ENCODE assay signal across 17 mouse cellular contexts in the genomic region with DNA sequence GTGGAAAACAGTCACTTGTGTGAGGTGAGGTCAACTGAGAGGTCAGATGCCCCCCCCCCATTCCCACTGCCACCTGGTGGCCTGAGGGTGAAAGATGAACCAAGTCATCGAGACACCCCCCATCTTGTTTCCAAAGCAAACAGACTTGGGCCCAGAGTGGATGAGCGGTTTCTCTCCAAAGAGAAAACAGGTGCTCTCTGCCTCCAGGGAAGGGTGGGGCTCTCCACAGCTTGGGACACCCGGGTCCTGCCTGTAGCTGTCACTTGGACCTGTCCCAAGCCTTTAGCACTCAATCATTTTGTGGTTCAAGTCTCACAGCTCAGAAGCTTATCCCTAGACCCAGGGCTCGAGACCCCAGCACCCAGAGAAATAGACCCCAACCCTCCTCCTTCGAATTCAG. TPM values are rescaled to one million over a fixed set of nuclear protein-coding genes. Genes with fewer than 3 reads are reported as not detected.
DNase-seq lines count a peak whose midpoint lies in the region; ATAC-seq and TF ChIP-seq lines count a peak whose summit lies in the region.
"Had no signal": no experiment of that assay in that cellular context is flagged by ENCODE, and none has a peak within 500 bp of the region (broad histone marks: within the 10 kb centered on the region; RNA-seq: fewer than 3 reads in every experiment).

No protein-coding gene starts in this region.

- peak; percentile 12 for DNase-seq in embryonic facial prominence, embryonic 14.5 days (ENCODE audit: low spot score)
- DNase-seq in embryonic facial prominence, embryonic 10.5 days (ENCODE audit: low spot score) = no peak
- peak; percentile 19 for DNase-seq in hindbrain, embryonic 14.5 days (ENCODE audit: low spot score)
- no peak for DNase-seq in adrenal gland, adult 8-10 months

- WGBS in embryonic facial prominence, embryonic 14.5 days = 56% methylated on average over 5 of the region's 5 CpGs
- 68% methylated on average over 5 of the region's 5 CpGs for WGBS in embryonic facial prominence, embryonic 10.5 days
- WGBS in hindbrain, embryonic 14.5 days = 77% methylated on average over 5 of the region's 5 CpGs
- 65% methylated on average over 5 of the region's 5 CpGs for WGBS in hindbrain, embryonic 12.5 days
- WGBS in intestine, postnatal 0 days = 73% methylated on average over 5 of the region's 5 CpGs

- ATAC-seq in embryonic facial prominence, embryonic 14.5 days (ENCODE audit: low read depth) = no peak
- ATAC-seq in hindbrain, embryonic 14.5 days (ENCODE audit: low FRiP score) = no peak
- ATAC-seq in hindbrain, embryonic 12.5 days (ENCODE audit: low FRiP score) = no peak
- ATAC-seq in megakaryocyte, adult 5-6 weeks (ENCODE audit: poor library complexity, severe bottlenecking) = no peak
- no peak for ATAC-seq in intestine, postnatal 0 days

- no peaks in the 10 kb centered on the region for H3K36me3 ChIP-seq in embryonic facial prominence, embryonic 14.5 days (ENCODE audit: control insufficient read depth, insufficient read depth, low read length)
- H3K36me3 ChIP-seq in embryonic facial prominence, embryonic 10.5 days (replicated peaks) = no peaks in the 10 kb centered on the region
- no peaks in the 10 kb centered on the region for H3K36me3 ChIP-seq in hindbrain, embryonic 14.5 days (replicated peaks; ENCODE audit: control insufficient read depth, insufficient read depth)
- no peaks in the 10 kb centered on the region for H3K36me3 ChIP-seq in hindbrain, embryonic 12.5 days
- no peaks in the 10 kb centered on the region for H3K36me3 ChIP-seq in megakaryocyte, embryonic 14.5 days (replicated peaks; ENCODE audit: low read length)
- H3K36me3 ChIP-seq in intestine, postnatal 0 days (ENCODE audit: control insufficient read depth, insufficient read depth) = no peaks in the 10 kb centered on the region
- H3K36me3 ChIP-seq: embryonic facial prominence, embryonic 13.5 days had no signal

- no peak overlapping the region for H3K9ac ChIP-seq in embryonic facial prominence, embryonic 14.5 days (ENCODE audit: low read depth, low read length)
- no peak overlapping the region for H3K9ac ChIP-seq in hindbrain, embryonic 14.5 days
- H3K9ac ChIP-seq in hindbrain, embryonic 12.5 days = no peak overlapping the region
- no peak overlapping the region for H3K9ac ChIP-seq in intestine, postnatal 0 days (ENCODE audit: low read depth, low read length)
- H3K9ac ChIP-seq: embryonic facial prominence, embryonic 13.5 days; liver, embryonic 14.5 days had no signal

- H3K4me1 ChIP-seq in embryonic facial prominence, embryonic 14.5 days (ENCODE audit: control insufficient read depth, insufficient read depth, low read length) = no peaks in the 10 kb centered on the region
- peaks cover 12% of the 10 kb centered on the region for H3K4me1 ChIP-seq in embryonic facial prominence, embryonic 10.5 days
- no peaks in the 10 kb centered on the region for H3K4me1 ChIP-seq in hindbrain, embryonic 14.5 days (replicated peaks; ENCODE audit: control insufficient read depth, insufficient read depth, low read length)
- no peaks in the 10 kb centered on the region for H3K4me1 ChIP-seq in hindbrain, embryonic 12.5 days
- peaks cover 23% of the 10 kb centered on the region for H3K4me1 ChIP-seq in megakaryocyte, embryonic 14.5 days
- no peaks in the 10 kb centered on the region for H3K4me1 ChIP-seq in intestine, postnatal 0 days (replicated peaks; ENCODE audit: control insufficient read depth, insufficient read depth, low read length)
- H3K4me1 ChIP-seq: embryonic facial prominence, embryonic 13.5 days had no signal

- H3K4me3 ChIP-seq in embryonic facial prominence, embryonic 14.5 days (ENCODE audit: low read depth, low read length) = no peak overlapping the region
- no peak overlapping the region for H3K4me3 ChIP-seq in embryonic facial prominence, embryonic 10.5 days
- no peak overlapping the region for H3K4me3 ChIP-seq in hindbrain, embryonic 14.5 days (replicated peaks; ENCODE audit: low read length)
- H3K4me3 ChIP-seq in hindbrain, embryonic 12.5 days = no peak overlapping the region
- peak overlapping the region; percentile 89 for H3K4me3 ChIP-seq in megakaryocyte, embryonic 14.5 days (replicated peaks)
- no peak overlapping the region for H3K4me3 ChIP-seq in intestine, postnatal 0 days (ENCODE audit: low read depth, low read length)

- H3K27me3 ChIP-seq in embryonic facial prominence, embryonic 14.5 days (replicated peaks; ENCODE audit: control insufficient read depth, insufficient read depth, low read length) = no peaks in the 10 kb centered on the region
- H3K27me3 ChIP-seq in embryonic facial prominence, embryonic 10.5 days (replicated peaks; ENCODE audit: low read depth, poor library complexity, severe bottlenecking) = no peaks in the 10 kb centered on the region
- H3K27me3 ChIP-seq in hindbrain, embryonic 14.5 days (ENCODE audit: control insufficient read depth, insufficient read depth, low read length) = no peaks in the 10 kb centered on the region
- H3K27me3 ChIP-seq in hindbrain, embryonic 12.5 days = no peaks in the 10 kb centered on the region
- H3K27me3 ChIP-seq in megakaryocyte, embryonic 14.5 days (replicated peaks) = peaks cover 23% of the 10 kb centered on the region
- no peaks in the 10 kb centered on the region for H3K27me3 ChIP-seq in intestine, postnatal 0 days (replicated peaks; ENCODE audit: control insufficient read depth, insufficient read depth, low read length)
- H3K27me3 ChIP-seq: embryonic facial prominence, embryonic 13.5 days had no signal

- H3K9me3 ChIP-seq in embryonic facial prominence, embryonic 14.5 days (ENCODE audit: control insufficient read depth, low read length) = no peaks in the 10 kb centered on the region
- H3K9me3 ChIP-seq in embryonic facial prominence, embryonic 10.5 days = no peaks in the 10 kb centered on the region
- H3K9me3 ChIP-seq in hindbrain, embryonic 14.5 days (ENCODE audit: control insufficient read depth, low read length) = no peaks in the 10 kb centered on the region
- H3K9me3 ChIP-seq in hindbrain, embryonic 12.5 days (replicated peaks) = no peaks in the 10 kb centered on the region
- no peaks in the 10 kb centered on the region for H3K9me3 ChIP-seq in megakaryocyte, embryonic 14.5 days
- H3K9me3 ChIP-seq in intestine, postnatal 0 days (ENCODE audit: control insufficient read depth) = no peaks in the 10 kb centered on the region
- H3K9me3 ChIP-seq: embryonic facial prominence, embryonic 13.5 days had no signal

- no peak overlapping the region for H3K4me2 ChIP-seq in embryonic facial prominence, embryonic 14.5 days (ENCODE audit: low read depth, low read length)
- H3K4me2 ChIP-seq in hindbrain, embryonic 14.5 days (replicated peaks) = no peak overlapping the region
- no peak overlapping the region for H3K4me2 ChIP-seq in hindbrain, embryonic 12.5 days (replicated peaks)
- no peak overlapping the region for H3K4me2 ChIP-seq in intestine, postnatal 0 days (replicated peaks; ENCODE audit: low read depth)

- peak; percentile 21; the same call in 1 of the 2 replicates for TF ChIP-seq CTCF in intestine, postnatal 0 days (IDR thresholded peaks at IDR 0.05; ENCODE audit: low read depth)

- H3K27ac ChIP-seq in embryonic facial prominence, embryonic 14.5 days (replicated peaks; ENCODE audit: low read depth, low read length) = no peak overlapping the region
- no peak overlapping the region for H3K27ac ChIP-seq in embryonic facial prominence, embryonic 10.5 days (replicated peaks)
- H3K27ac ChIP-seq in hindbrain, embryonic 14.5 days = no peak overlapping the region
- no peak overlapping the region for H3K27ac ChIP-seq in hindbrain, embryonic 12.5 days
- H3K27ac ChIP-seq in intestine, postnatal 0 days (ENCODE audit: low read depth, low read length) = no peak overlapping the region
- H3K27ac ChIP-seq: embryonic facial prominence, embryonic 13.5 days; liver, embryonic 14.5 days had no signal

RNA-seq across cellular contexts. Expression of a gene that starts 0.7 kb away (rescaled TPM):
- polyA plus RNA-seq in embryonic facial prominence, embryonic 14.5 days (2014; fragmentation: Nextera tagmentation; extraction: Ambion mirVana) = 0.64 and 0.92 TPM in 2 replicates
- 0.09 TPM in 1 of 2 replicates, not detected in the other for polyA plus RNA-seq in embryonic facial prominence, embryonic 10.5 days (2016; fragmentation: Nextera tagmentation; extraction: Ambion mirVana)
- polyA plus RNA-seq in hindbrain, embryonic 14.5 days (2014; fragmentation: Nextera tagmentation; extraction: Ambion mirVana) = 0.21 TPM in 1 of 2 replicates, not detected in the other
- polyA plus RNA-seq in hindbrain, embryonic 12.5 days (2016; fragmentation: Nextera tagmentation; extraction: Ambion mirVana) = not detected in 2 replicates
- polyA plus RNA-seq in megakaryocyte, embryonic 14.5 days (2012; ENCODE audit: insufficient read depth, low replicate concordance) = 1.3 TPM in 1 of 2 replicates, not detected in the other
- not detected in 2 replicates for total RNA-seq in megakaryocyte, adult 5-6 weeks (2015)
- total RNA-seq in megakaryocyte, adult 5-6 weeks (2017) = not detected in 2 replicates
- polyA plus RNA-seq in intestine, postnatal 0 days (2015; fragmentation: Nextera tagmentation; extraction: Ambion mirVana) = 0.47 and 0.76 TPM in 2 replicates
- 1 to 10 TPM in 2 of 4 experiments, under 1 TPM in 1, not detected in 1; 0.45 to 2.1 (median 1.8) TPM for total RNA-seq in adrenal gland, adult 8-10 months (2022)
- total RNA-seq: layer of hippocampus, postnatal 10 days; monocyte, adult 5-6 weeks had no signal
- polyA plus RNA-seq: activated CD4-positive, CD25-positive, alpha-beta regulatory T cell, adult 4 months; embryonic facial prominence, embryonic 13.5 days; forebrain, embryonic 16.5 days; neural tube, embryonic 14.5 days had no signal

RNA-seq across cellular contexts. Expression of a gene that starts 7.4 kb away (rescaled TPM):
- 0.06 and 0.08 TPM in 2 replicates for polyA plus RNA-seq in embryonic facial prominence, embryonic 14.5 days (2014; fragmentation: Nextera tagmentation; extraction: Ambion mirVana)
- polyA plus RNA-seq in embryonic facial prominence, embryonic 10.5 days (2016; fragmentation: Nextera tagmentation; extraction: Ambion mirVana) = 0.05 TPM in 1 of 2 replicates, not detected in the other
- 0.39 and 0.67 TPM in 2 replicates for polyA plus RNA-seq in hindbrain, embryonic 14.5 days (2014; fragmentation: Nextera tagmentation; extraction: Ambion mirVana)
- polyA plus RNA-seq in hindbrain, embryonic 12.5 days (2016; fragmentation: Nextera tagmentation; extraction: Ambion mirVana) = 0.19 and 0.23 TPM in 2 replicates
- 0.06 TPM in 1 of 2 replicates, not detected in the other for polyA plus RNA-seq in megakaryocyte, embryonic 14.5 days (2012; ENCODE audit: insufficient read depth, low replicate concordance)
- 0.09 TPM in 1 of 2 replicates, not detected in the other for total RNA-seq in megakaryocyte, adult 5-6 weeks (2015)
- total RNA-seq in megakaryocyte, adult 5-6 weeks (2017) = not detected in 2 replicates
- not detected in 2 replicates for polyA plus RNA-seq in intestine, postnatal 0 days (2015; fragmentation: Nextera tagmentation; extraction: Ambion mirVana)
- total RNA-seq in adrenal gland, adult 8-10 months (2022) = under 1 TPM; 0.15 to 0.74 (median 0.34) TPM
- total RNA-seq: ES-E14; monocyte, adult 5-6 weeks had no signal
- polyA plus RNA-seq: activated CD4-positive, CD25-positive, alpha-beta regulatory T cell, adult 4 months; embryonic facial prominence, embryonic 13.5 days; liver, embryonic 14.5 days; small intestine, adult 2 months had no signal

RNA-seq across cellular contexts. Expression of a gene that starts 32.4 kb away (rescaled TPM):
- 23.0 and 30.4 TPM in 2 replicates for polyA plus RNA-seq in embryonic facial prominence, embryonic 14.5 days (2014; fragmentation: Nextera tagmentation; extraction: Ambion mirVana)
- 24.8 and 29.3 TPM in 2 replicates for polyA plus RNA-seq in embryonic facial prominence, embryonic 10.5 days (2016; fragmentation: Nextera tagmentation; extraction: Ambion mirVana)
- 51.5 and 55.4 TPM in 2 replicates for polyA plus RNA-seq in hindbrain, embryonic 14.5 days (2014; fragmentation: Nextera tagmentation; extraction: Ambion mirVana)
- 57.8 and 61.4 TPM in 2 replicates for polyA plus RNA-seq in hindbrain, embryonic 12.5 days (2016; fragmentation: Nextera tagmentation; extraction: Ambion mirVana)
- polyA plus RNA-seq in megakaryocyte, embryonic 14.5 days (2012; ENCODE audit: insufficient read depth, low replicate concordance) = 48.1 and 103 TPM in 2 replicates
- 5.7 and 14.9 TPM in 2 replicates for total RNA-seq in megakaryocyte, adult 5-6 weeks (2015)
- 0.81 and 0.89 TPM in 2 replicates for total RNA-seq in megakaryocyte, adult 5-6 weeks (2017)
- 10.5 and 12.9 TPM in 2 replicates for polyA plus RNA-seq in intestine, postnatal 0 days (2015; fragmentation: Nextera tagmentation; extraction: Ambion mirVana)
- 10 to 100 TPM; 19.1 to 29.6 (median 27.4) TPM for total RNA-seq in adrenal gland, adult 8-10 months (2022)

RNA-seq across cellular contexts. Expression of a gene that starts 37.9 kb away (rescaled TPM):
- polyA plus RNA-seq in embryonic facial prominence, embryonic 14.5 days (2014; fragmentation: Nextera tagmentation; extraction: Ambion mirVana) = 8.1 and 8.7 TPM in 2 replicates
- polyA plus RNA-seq in embryonic facial prominence, embryonic 10.5 days (2016; fragmentation: Nextera tagmentation; extraction: Ambion mirVana) = 1.4 and 1.7 TPM in 2 replicates
- 0.74 and 0.82 TPM in 2 replicates for polyA plus RNA-seq in hindbrain, embryonic 14.5 days (2014; fragmentation: Nextera tagmentation; extraction: Ambion mirVana)
- 1.6 and 2.2 TPM in 2 replicates for polyA plus RNA-seq in hindbrain, embryonic 12.5 days (2016; fragmentation: Nextera tagmentation; extraction: Ambion mirVana)
- 0.09 and 1.5 TPM in 2 replicates for polyA plus RNA-seq in megakaryocyte, embryonic 14.5 days (2012; ENCODE audit: insufficient read depth, low replicate concordance)
- not detected in 2 replicates for total RNA-seq in megakaryocyte, adult 5-6 weeks (2015)
- 0.04 TPM in 1 of 2 replicates, not detected in the other for total RNA-seq in megakaryocyte, adult 5-6 weeks (2017)
- polyA plus RNA-seq in intestine, postnatal 0 days (2015; fragmentation: Nextera tagmentation; extraction: Ambion mirVana) = 2.3 and 2.6 TPM in 2 replicates
- 1 to 10 TPM; 1.7 to 4.5 (median 2.2) TPM for total RNA-seq in adrenal gland, adult 8-10 months (2022)
- total RNA-seq: monocyte, adult 5-6 weeks had no signal

RNA-seq across cellular contexts. Expression of a gene that starts 41.7 kb away (rescaled TPM):
- 1.9 and 2.6 TPM in 2 replicates for polyA plus RNA-seq in embryonic facial prominence, embryonic 14.5 days (2014; fragmentation: Nextera tagmentation; extraction: Ambion mirVana)
- 4.9 and 5.3 TPM in 2 replicates for polyA plus RNA-seq in embryonic facial prominence, embryonic 10.5 days (2016; fragmentation: Nextera tagmentation; extraction: Ambion mirVana)
- polyA plus RNA-seq in hindbrain, embryonic 14.5 days (2014; fragmentation: Nextera tagmentation; extraction: Ambion mirVana) = 23.3 and 23.6 TPM in 2 replicates
- polyA plus RNA-seq in hindbrain, embryonic 12.5 days (2016; fragmentation: Nextera tagmentation; extraction: Ambion mirVana) = 12.3 and 14.3 TPM in 2 replicates
- polyA plus RNA-seq in megakaryocyte, embryonic 14.5 days (2012; ENCODE audit: insufficient read depth, low replicate concordance) = 0.51 TPM in 1 of 2 replicates, not detected in the other
- total RNA-seq in megakaryocyte, adult 5-6 weeks (2015) = 0.13 and 0.82 TPM in 2 replicates
- total RNA-seq in megakaryocyte, adult 5-6 weeks (2017) = 0.11 and 1.1 TPM in 2 replicates
- 1.5 and 1.9 TPM in 2 replicates for polyA plus RNA-seq in intestine, postnatal 0 days (2015; fragmentation: Nextera tagmentation; extraction: Ambion mirVana)
- 10 to 100 TPM in 2 of 4 experiments, 1 to 10 TPM in 2; 8.5 to 13.3 (median 10.4) TPM for total RNA-seq in adrenal gland, adult 8-10 months (2022)
- total RNA-seq: monocyte, adult 5-6 weeks had no signal
- polyA plus RNA-seq: activated CD4-positive, CD25-positive, alpha-beta regulatory T cell, adult 4 months had no signal

Comparison
In these comparisons a context has a peak if more than half of its experiments do, and no peak if none do; other contexts are left out.
1. DNase-seq: peak in embryonic facial prominence, embryonic 14.5 days (single experiment) and hindbrain, embryonic 14.5 days (single experiment); none in embryonic facial prominence, embryonic 10.5 days (single experiment) and adrenal gland, adult 8-10 months (single experiment).